Mouse (Mus musculus) midbrain, embryonic 13.5 days (tissue): Measurements from ENCODE around the gene Tango6. TPM values are rescaled to one million over a fixed set of nuclear protein-coding genes. Genes with fewer than 3 reads are reported as not detected.
A peak's percentile ranks its signal among the peaks of the same experiment; 100 is the strongest.

Source experiments
- ATAC-seq: fragments of 200-750 bp; cut with Nextera tagmentation; 2 replicates; pipeline ENCODE4 v1.8.0; 2017; ENCODE audit warnings: mild to moderate bottlenecking, moderate TSS enrichment, moderate library complexity
- H3K27ac ChIP-seq: fragments of 300-500 bp; sonication (generic); 2 replicates; pipeline ENCODE4 v1.5.1; 2015; ENCODE audit warnings: inconsistent platforms, mild to moderate bottlenecking, moderate library complexity
- H3K27me3 ChIP-seq: fragments of 300-500 bp; sonication (generic); 2 replicates; pipeline ENCODE4 v1.6.1; 2015; ENCODE audit warnings: mild to moderate bottlenecking, inconsistent platforms
- H3K36me3 ChIP-seq: fragments of 300-500 bp; sonication (generic); 2 replicates; pipeline ENCODE4 v1.6.1; 2015; ENCODE audit warnings: mild to moderate bottlenecking, inconsistent platforms
- H3K4me1 ChIP-seq: fragments of 300-500 bp; sonication (generic); replicated peaks from 2 replicates; pipeline ENCODE4 v1.6.1; 2015; ENCODE audit warnings: inconsistent platforms
- H3K4me2 ChIP-seq: fragments of 300-500 bp; sonication (generic); replicated peaks from 2 replicates; pipeline ENCODE4 v1.6.1; 2015; ENCODE audit warnings: moderate library complexity, mild to moderate bottlenecking, inconsistent platforms
- H3K4me3 ChIP-seq: fragments of 300-500 bp; sonication (generic); replicated peaks from 2 replicates; pipeline ENCODE4 v1.5.1; 2015; ENCODE audit warnings: mild to moderate bottlenecking, inconsistent platforms
- H3K9ac ChIP-seq: fragments of 300-500 bp; sonication (generic); replicated peaks from 2 replicates; pipeline ENCODE4 v1.6.1; 2015; ENCODE audit warnings: mild to moderate bottlenecking, inconsistent platforms
- H3K9me3 ChIP-seq: fragments of 300-500 bp; sonication (generic); 2 replicates; pipeline ENCODE4 v1.6.1; 2016; ENCODE audit warnings: mild to moderate bottlenecking, inconsistent platforms
- WGBS: fragments of 180-500 bp; shearing (Covaris S2); methylation state at CpG from one replicate; pipeline ENCODE4 v1.1.7; 2015; 5-methylcytosine and 5-hydroxymethylcytosine counted together
- polyA plus RNA-seq: library from polyadenylated mRNA; unstranded; fragments of >200 nt; fragmentation: Nextera tagmentation; extraction: Ambion mirVana; gene quantifications from 2 replicates; pipeline ENCODE4 v1.2.1, GENCODE M21; 2015

The Tango6 gene
- polyA plus RNA-seq, 1 experiment from 2014 or later, result 7.5 TPM

DNA sequence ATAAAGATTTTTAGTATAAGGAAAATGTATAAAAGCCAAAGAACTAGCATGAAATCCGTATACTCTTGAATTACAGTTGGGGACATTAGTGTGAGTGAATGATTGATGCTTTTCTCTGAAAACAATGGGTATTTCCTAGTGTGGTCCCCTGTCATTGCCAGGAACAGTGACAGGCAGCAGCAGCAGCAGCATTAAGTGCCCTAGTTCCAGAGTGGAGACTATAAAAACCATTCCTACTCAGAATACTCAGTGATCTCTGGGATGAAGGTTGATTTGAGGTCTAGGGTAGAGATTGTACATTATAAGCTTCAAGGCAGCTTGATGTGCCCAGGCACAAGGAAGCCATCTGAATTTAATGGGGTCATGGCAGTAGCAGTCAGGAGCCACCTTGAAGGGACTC lies 45.0 kb downstream of the Tango6 start:
- H3K4me1 ChIP-seq, result peaks cover 14% of the 10 kb centered on the region
- H3K36me3 ChIP-seq, result peaks cover 7% of the 10 kb centered on the region
- 20% methylated on average over 1 of the region's 1 CpGs for WGBS
- no peaks in the 10 kb centered on the region for H3K9me3 ChIP-seq
- peak overlapping the region; percentile 85 for H3K27ac ChIP-seq
- no peak for ATAC-seq
- no peak overlapping the region for H3K4me3 ChIP-seq
- peaks cover 67% of the 10 kb centered on the region for H3K27me3 ChIP-seq
- peak overlapping the region; percentile 49 for H3K4me2 ChIP-seq
- H3K9ac ChIP-seq, result peak overlapping the region; percentile 41; the same call in 1 of the 2 replicates

DNA sequence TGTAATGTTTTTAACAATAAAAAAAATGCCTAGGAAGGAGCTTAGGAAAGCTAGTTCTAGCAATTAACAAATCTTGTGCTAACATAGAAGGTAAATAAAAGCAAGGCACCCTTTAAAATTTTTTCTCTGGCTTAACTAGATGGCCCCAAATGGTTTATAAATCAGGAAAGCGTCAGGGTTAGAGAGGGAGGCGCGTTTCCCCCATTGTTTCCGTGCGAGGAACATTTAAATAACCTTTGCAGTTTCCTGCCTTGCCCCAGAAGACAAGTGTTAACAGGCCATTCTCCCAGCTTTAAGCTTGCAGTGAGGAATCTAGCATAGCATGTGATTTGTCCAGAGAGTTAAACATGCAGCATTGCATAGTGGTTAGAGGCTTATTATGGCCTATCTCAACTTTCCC lies 50.1 kb downstream of the Tango6 start:
- Histone ChIP-seq H3K27me3 (peaks cover 68% of the 10 kb centered on the region), H3K4me1 (peaks cover 4% of the 10 kb centered on the region), H3K27ac (no peak overlapping the region), H3K9ac (no peak overlapping the region), H3K4me2 (no peak overlapping the region), H3K9me3 (no peaks in the 10 kb centered on the region), H3K36me3 (peaks cover 11% of the 10 kb centered on the region), H3K4me3 (no peak overlapping the region)
- WGBS, result 75% methylated on average over 5 of the region's 5 CpGs
- ATAC-seq, result no peak

DNA sequence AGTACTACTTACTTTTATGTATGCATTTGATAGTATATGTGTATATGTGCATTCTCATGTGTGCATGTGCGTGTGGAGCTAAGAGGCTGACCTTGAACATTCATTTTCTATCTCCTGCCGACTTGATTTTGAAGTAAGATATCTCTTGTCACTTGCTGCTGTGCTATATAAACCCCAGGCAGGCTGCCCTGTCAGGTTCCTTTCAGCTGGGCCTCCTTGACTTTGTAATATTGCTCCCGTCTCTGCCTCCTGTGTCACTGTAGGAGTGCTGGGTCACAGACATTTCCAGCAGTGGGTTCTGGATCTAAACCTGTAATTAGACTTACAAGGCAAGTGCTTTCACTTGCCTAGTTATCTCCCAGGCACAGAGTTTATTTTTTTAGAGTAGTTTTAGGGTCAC lies 50.8 kb downstream of the Tango6 start:
- H3K9ac ChIP-seq, result no peak overlapping the region
- H3K36me3 ChIP-seq, result peaks cover 11% of the 10 kb centered on the region
- H3K27ac ChIP-seq, result no peak overlapping the region
- H3K4me2 ChIP-seq, result no peak overlapping the region
- 77% methylated on average over 3 of the region's 3 CpGs for WGBS
- no peak for ATAC-seq
- H3K9me3 ChIP-seq, result no peaks in the 10 kb centered on the region
- H3K27me3 ChIP-seq, result peaks cover 68% of the 10 kb centered on the region
- H3K4me3 ChIP-seq, result no peak overlapping the region
- no peaks in the 10 kb centered on the region for H3K4me1 ChIP-seq

DNA sequence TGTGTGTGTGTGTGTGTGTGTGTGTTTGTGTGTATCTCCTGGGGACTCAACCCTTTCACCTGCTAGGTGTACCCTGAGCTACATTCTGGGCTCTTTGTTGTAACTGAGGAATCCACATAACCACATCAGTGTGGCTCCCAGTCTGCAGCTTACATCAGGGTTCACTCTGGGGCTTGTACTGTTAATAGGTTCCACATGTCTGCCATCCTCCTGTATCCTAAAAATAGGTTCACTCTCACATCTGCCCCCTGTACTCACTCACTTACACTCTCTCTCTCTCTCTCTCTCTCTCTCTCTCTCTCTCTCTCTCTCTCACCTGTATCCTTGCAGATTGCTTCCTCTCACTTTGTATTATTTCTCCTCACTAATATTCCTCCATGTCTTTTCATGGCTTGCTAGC lies 51.4 kb downstream of the Tango6 start:
- peaks cover 66% of the 10 kb centered on the region for H3K27me3 ChIP-seq
- no peak for ATAC-seq
- H3K9ac ChIP-seq, result no peak overlapping the region

DNA sequence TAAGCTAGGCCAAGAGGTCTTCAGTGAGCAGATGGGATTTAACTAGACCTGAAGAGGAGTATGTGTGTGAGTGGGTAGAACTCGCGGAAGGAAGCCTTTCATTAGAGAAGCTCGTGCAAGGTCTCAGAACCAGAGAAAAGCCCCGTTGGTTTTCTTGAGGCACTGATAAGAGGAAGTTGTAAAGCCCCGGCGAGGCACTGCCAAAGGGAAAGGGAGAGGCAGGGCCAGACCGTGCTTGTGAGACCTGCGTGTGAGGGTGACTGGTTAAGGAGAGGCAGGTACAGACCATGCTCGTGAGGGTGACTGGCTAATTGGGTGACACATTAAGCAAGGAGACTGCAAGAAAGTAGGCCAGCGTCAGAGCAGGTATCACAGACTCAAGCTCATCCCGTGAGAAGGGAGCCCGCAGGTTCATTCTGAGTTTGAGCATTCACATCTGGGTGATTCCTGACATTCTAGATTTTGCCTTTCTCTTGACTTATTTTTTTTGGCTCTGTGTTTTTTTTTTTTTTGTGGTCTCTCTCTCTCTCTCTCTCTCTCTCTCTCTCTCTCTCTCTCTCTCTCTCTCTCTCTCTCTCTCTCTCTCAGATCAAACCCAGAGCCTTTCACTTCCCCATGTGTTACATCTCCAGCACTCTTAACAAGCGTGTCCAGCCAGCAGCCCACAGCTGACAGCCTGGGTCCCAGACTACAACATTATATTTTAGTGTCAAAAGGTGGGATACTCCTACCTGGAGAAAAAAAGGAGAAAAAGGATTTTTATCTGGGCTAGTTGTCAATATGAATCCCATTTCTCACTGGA lies 54.2 kb downstream of the Tango6 start:
- peaks cover 38% of the 10 kb centered on the region for H3K27me3 ChIP-seq
- H3K4me2 ChIP-seq, result no peak overlapping the region
- H3K4me1 ChIP-seq, result no peaks in the 10 kb centered on the region
- no peak for ATAC-seq
- H3K36me3 ChIP-seq, result peaks cover 22% of the 10 kb centered on the region
- 79% methylated on average over 13 of the region's 13 CpGs for WGBS
- no peak overlapping the region for H3K4me3 ChIP-seq
- no peak overlapping the region for H3K9ac ChIP-seq
- no peaks in the 10 kb centered on the region for H3K9me3 ChIP-seq
- no peak overlapping the region for H3K27ac ChIP-seq

More for the DNA sequence above, 51.4 kb downstream of the Tango6 start:
- Histone ChIP-seq H3K27ac (no peak overlapping the region), H3K36me3 (peaks cover 12% of the 10 kb centered on the region), H3K4me1 (no peaks in the 10 kb centered on the region), H3K4me3 (no peak overlapping the region), H3K9me3 (no peaks in the 10 kb centered on the region), H3K4me2 (no peak overlapping the region)

DNA sequence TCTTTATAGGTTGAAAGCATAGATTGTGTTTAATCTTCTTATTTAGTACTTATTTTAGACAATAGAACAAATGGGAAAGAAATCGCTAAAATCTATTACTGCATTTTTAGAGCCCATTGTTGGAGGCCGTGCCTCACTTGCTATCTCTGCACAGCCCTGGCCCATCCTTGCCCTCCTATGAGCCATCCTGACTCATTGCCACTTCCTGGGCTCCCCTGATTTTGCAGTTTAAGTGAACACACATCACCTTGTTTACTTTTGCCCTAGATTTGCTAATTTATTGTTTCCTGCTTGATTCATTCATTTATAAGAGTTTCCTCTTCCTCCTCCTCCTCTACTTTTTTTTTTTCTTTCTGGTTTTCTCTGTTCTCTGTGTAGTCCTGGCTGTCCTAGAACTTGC lies 55.0 kb downstream of the Tango6 start:
- ATAC-seq, result no peak
- Histone ChIP-seq H3K27me3 (peaks cover 31% of the 10 kb centered on the region), H3K9me3 (no peaks in the 10 kb centered on the region), H3K9ac (no peak overlapping the region), H3K4me3 (no peak overlapping the region), H3K36me3 (peaks cover 25% of the 10 kb centered on the region), H3K27ac (no peak overlapping the region), H3K4me1 (no peaks in the 10 kb centered on the region), H3K4me2 (no peak overlapping the region)
- WGBS, result 90% methylated on average over 2 of the region's 2 CpGs

DNA sequence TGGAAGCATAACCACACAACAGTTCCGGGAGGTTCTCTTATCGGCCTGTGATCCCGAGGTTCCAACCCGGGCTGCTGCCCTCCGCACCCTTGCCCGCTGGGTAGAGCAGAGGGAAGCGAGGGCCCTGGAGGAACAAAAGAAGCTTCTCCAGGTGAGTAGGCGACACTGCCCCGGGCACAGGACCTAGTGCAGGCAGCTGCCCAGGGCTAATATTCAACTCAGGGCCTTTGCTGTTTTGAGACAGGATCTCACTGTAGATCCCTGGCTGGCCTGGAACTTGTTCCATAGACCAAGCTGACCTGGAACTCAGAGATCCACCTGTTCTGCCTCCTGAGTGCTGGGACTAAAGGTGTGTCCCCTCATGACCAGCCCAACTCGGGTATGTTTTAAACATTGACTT lies 59.5 kb downstream of the Tango6 start:
- Histone ChIP-seq H3K27me3 (no peaks in the 10 kb centered on the region), H3K36me3 (peaks cover 17% of the 10 kb centered on the region), H3K27ac (no peak overlapping the region), H3K9me3 (no peaks in the 10 kb centered on the region), H3K9ac (no peak overlapping the region), H3K4me2 (no peak overlapping the region), H3K4me1 (no peaks in the 10 kb centered on the region), H3K4me3 (no peak overlapping the region)
- ATAC-seq, result no peak
- WGBS, result 95% methylated on average over 10 of the region's 10 CpGs

DNA sequence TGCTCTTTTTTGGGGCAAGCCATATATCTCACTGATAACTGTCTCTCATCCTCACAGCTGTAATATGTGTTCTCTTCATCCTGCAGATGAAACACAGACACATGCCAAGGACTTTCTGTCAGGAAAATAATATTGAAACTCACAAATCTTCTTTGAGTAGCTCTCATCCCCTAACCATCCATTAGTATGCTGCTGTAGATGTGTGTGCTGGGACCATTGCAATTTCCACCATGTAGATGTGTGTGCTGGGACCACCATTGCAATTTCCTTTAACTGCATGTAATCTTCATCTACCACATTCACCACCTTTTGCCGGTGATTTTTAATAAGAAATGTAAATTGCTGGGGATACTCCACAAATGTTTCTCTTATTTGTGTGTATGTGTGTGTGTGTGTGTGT lies 60.5 kb downstream of the Tango6 start:
- Histone ChIP-seq H3K27me3 (no peaks in the 10 kb centered on the region), H3K9ac (no peak overlapping the region), H3K4me2 (no peak overlapping the region), H3K27ac (no peak overlapping the region), H3K4me1 (no peaks in the 10 kb centered on the region), H3K36me3 (peaks cover 23% of the 10 kb centered on the region), H3K4me3 (no peak overlapping the region), H3K9me3 (no peaks in the 10 kb centered on the region)
- no peak for ATAC-seq
- WGBS, result 97% methylated on average over 1 of the region's 1 CpGs

DNA sequence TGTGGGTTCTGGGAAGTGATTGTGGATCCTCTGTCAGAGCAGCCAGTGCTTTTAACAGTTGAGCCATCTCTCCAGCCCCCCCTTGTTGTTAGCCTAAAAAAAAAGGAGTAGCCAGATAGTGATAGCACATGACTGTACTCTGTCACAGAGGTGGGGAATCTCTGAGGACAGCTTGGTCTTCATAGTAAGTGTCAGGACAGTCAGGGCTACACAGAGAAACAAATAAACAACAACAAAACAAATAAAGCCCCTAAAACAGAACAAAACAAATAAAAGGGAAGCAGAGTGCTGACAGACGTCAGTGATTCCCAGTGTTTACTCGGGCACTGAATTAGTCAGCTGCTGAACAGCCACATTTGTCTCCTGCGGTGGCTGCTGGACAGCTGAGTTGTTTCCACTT lies 70.6 kb downstream of the Tango6 start:
- Histone ChIP-seq H3K9ac (no peak overlapping the region), H3K4me1 (no peaks in the 10 kb centered on the region), H3K27me3 (no peaks in the 10 kb centered on the region), H3K27ac (no peak overlapping the region), H3K4me2 (no peak overlapping the region), H3K36me3 (no peaks in the 10 kb centered on the region), H3K9me3 (no peaks in the 10 kb centered on the region), H3K4me3 (no peak overlapping the region)
- WGBS, result 64% methylated on average over 3 of the region's 3 CpGs
- ATAC-seq, result no peak

DNA sequence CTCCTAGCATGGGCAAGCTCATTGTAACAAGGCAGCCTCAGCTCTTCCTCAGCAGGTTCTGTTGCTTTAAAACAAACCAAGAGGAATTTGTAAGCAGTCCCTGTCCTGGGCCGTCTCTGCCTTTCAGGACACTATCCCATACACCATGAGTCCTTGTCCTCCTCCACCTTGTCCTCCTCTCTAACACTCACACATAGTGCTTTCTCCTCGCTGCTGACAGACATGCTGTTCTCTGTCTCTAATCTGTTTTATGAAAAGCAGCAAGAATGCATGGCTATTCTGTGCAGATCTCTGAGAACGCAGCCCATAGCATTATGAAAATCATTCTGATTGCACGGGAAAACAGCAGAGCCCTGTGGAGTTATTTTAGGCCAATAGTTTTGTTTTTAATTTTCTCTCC lies 78.4 kb downstream of the Tango6 start:
- Histone ChIP-seq H3K4me2 (no peak overlapping the region), H3K27ac (peak overlapping the region; percentile 51), H3K27me3 (peaks cover 7% of the 10 kb centered on the region; the same call in 1 of the 2 replicates), H3K9me3 (no peaks in the 10 kb centered on the region), H3K9ac (no peak overlapping the region), H3K4me3 (no peak overlapping the region), H3K4me1 (peaks cover 23% of the 10 kb centered on the region), H3K36me3 (no peaks in the 10 kb centered on the region)
- 30% methylated on average over 4 of the region's 4 CpGs for WGBS
- no peak for ATAC-seq

DNA sequence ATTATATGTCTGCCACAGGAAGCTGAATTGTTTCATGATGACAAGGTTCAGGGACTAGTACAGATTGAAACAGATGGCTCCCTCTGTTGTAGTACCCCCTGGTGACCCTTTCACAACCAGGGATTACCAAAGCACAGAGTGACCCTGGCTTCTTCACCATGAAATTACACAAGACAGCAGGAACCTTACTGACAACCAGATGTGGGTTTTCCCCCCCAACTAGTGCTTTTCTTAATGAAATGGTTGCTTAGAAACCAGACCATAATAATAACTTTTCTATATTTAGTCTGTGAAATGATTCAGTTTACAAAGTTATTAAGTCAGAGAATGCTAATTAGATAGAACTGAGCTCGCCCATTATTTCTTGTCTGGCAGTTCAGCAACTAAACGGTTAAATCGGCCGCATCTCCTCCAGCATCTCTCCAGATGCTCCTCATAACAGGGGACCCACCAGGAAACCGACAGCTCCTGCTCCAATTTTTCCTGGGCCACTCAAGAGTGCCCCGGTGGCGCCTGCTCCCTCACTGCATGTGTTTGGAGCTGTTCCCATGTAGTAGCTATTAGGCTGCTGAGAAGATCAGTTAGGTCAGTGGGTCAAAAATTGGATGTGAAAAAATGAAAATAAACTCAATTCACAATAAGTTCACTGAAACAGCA lies 79.1 kb downstream of the Tango6 start:
- WGBS, result 15% methylated on average over 7 of the region's 7 CpGs
- ATAC-seq, result no peak
- H3K9me3 ChIP-seq, result no peaks in the 10 kb centered on the region
- H3K4me2 ChIP-seq, result no peak overlapping the region
- H3K27ac ChIP-seq, result no peak overlapping the region; the same call in 1 of the 2 replicates
- peaks cover 23% of the 10 kb centered on the region for H3K4me1 ChIP-seq
- no peak overlapping the region for H3K4me3 ChIP-seq
- no peak overlapping the region for H3K9ac ChIP-seq
- H3K36me3 ChIP-seq, result no peaks in the 10 kb centered on the region
- H3K27me3 ChIP-seq, result peaks cover 7% of the 10 kb centered on the region; the same call in 1 of the 2 replicates

DNA sequence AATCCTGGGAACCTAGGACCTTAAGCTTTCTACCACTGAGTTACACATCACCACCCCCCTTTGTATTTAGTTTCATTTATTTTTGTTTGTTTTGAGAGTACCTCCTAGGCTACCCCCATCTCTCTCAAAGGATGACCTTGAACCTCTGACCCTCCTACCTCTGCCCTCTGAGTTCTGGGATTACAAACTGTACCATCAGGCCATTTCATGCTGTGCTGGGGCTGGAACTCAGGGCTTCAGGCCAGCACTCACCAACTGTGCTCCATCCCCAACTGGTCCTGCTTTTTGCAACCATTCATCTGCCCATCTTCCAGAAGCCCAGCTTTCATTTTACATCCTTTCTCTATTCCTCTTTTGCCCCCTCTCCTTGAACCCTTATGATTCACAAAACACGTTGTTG lies 81.7 kb downstream of the Tango6 start:
- 69% methylated on average over 1 of the region's 1 CpGs for WGBS
- H3K9me3 ChIP-seq, result no peaks in the 10 kb centered on the region
- H3K4me1 ChIP-seq, result peaks cover 23% of the 10 kb centered on the region
- peaks cover 3% of the 10 kb centered on the region; the same call in 1 of the 2 replicates for H3K27me3 ChIP-seq
- H3K4me3 ChIP-seq, result no peak overlapping the region
- no peaks in the 10 kb centered on the region for H3K36me3 ChIP-seq
- no peak overlapping the region for H3K27ac ChIP-seq
- no peak overlapping the region for H3K4me2 ChIP-seq
- ATAC-seq, result no peak
- no peak overlapping the region for H3K9ac ChIP-seq
